Mouse (Mus musculus) embryonic facial prominence, embryonic 14.5 days (tissue): Measurements from ENCODE around the gene Obsl1. TPM values are rescaled to one million over a fixed set of nuclear protein-coding genes. Genes with fewer than 3 reads are reported as not detected.

ENCODE experiments used
- ATAC-seq: fragments of 200-750 bp; cut with Nextera tagmentation; 2 replicates; pipeline ENCODE4 v1.8.0; 2017; ENCODE audit warnings: low read depth, moderate number of reproducible peaks, moderate TSS enrichment
- DNase-seq: peaks from one replicate; pipeline ENCODE4 v3.0.0-alpha.2; 2015; ENCODE audit warnings: low spot score
- H3K27ac ChIP-seq: fragments of 300-500 bp; sonication (generic); replicated peaks from 2 replicates; pipeline ENCODE4 v1.5.1; 2014; ENCODE audit warnings: low read depth, mild to moderate bottlenecking, low read length, moderate library complexity
- H3K27me3 ChIP-seq: fragments of 300-500 bp; sonication (generic); replicated peaks from 2 replicates; pipeline ENCODE4 v1.6.1; 2014; ENCODE audit warnings: low read length; ENCODE audit not compliant: control insufficient read depth, insufficient read depth
- H3K36me3 ChIP-seq: fragments of 300-500 bp; sonication (generic); 2 replicates; pipeline ENCODE4 v1.6.1; 2014; ENCODE audit warnings: low read length, mixed read lengths; ENCODE audit not compliant: control insufficient read depth, insufficient read depth
- H3K4me1 ChIP-seq: fragments of 300-500 bp; sonication (generic); 2 replicates; pipeline ENCODE4 v1.6.1; 2014; ENCODE audit warnings: antibody characterized with exemption, low read length; ENCODE audit not compliant: control insufficient read depth, insufficient read depth
- H3K4me2 ChIP-seq: fragments of 300-500 bp; sonication (generic); 2 replicates; pipeline ENCODE4 v1.6.1; 2014; ENCODE audit warnings: low read depth, mild to moderate bottlenecking, low read length, moderate library complexity, mixed read lengths
- H3K4me3 ChIP-seq: fragments of 300-500 bp; sonication (generic); 2 replicates; pipeline ENCODE4 v1.5.1; 2014; ENCODE audit warnings: low read depth, mild to moderate bottlenecking, low read length
- H3K9ac ChIP-seq: fragments of 300-500 bp; sonication (generic); 2 replicates; pipeline ENCODE4 v1.6.1; 2014; ENCODE audit warnings: low read depth, mild to moderate bottlenecking, low read length, moderate library complexity, mixed read lengths
- H3K9me3 ChIP-seq: fragments of 300-500 bp; sonication (generic); 2 replicates; pipeline ENCODE4 v1.6.1; 2016; ENCODE audit warnings: low read length; ENCODE audit not compliant: control insufficient read depth
- WGBS: fragments of 180-500 bp; shearing (Covaris S2); extraction: QIAGEN DNeasy Blood & Tissue Kit; methylation state at CpG from one replicate; pipeline ENCODE4 v1.1.7; 2014; 5-methylcytosine and 5-hydroxymethylcytosine counted together
- polyA plus RNA-seq: library from polyadenylated mRNA; unstranded; fragments of >200 nt; fragmentation: Nextera tagmentation; extraction: Ambion mirVana; gene quantifications from 2 replicates; pipeline ENCODE4 v1.2.1, GENCODE M21; 2014

Obsl1 gene
- polyA plus RNA-seq, 1 experiment from 2014 or later = 98.7 TPM

GRCm38 (mm10) chr1:75457710-75458024 is 48.6 kb downstream of the Obsl1 start:
- WGBS = 4% methylated on average over 7 of the region's 10 CpGs
- no peak for ATAC-seq
- Histone ChIP-seq H3K27me3 (peaks cover 33% of the 10 kb centered on the region), H3K4me2 (peak overlapping the region; percentile 50), H3K4me3 (no peak overlapping the region), H3K27ac (no peak overlapping the region), H3K4me1 (peaks cover 16% of the 10 kb centered on the region), H3K36me3 (no peaks in the 10 kb centered on the region), H3K9ac (no peak overlapping the region), H3K9me3 (no peaks in the 10 kb centered on the region)
- DNase-seq = no peak

- Histone ChIP-seq H3K9ac (no peak overlapping the region), H3K27ac (no peak overlapping the region), H3K27me3 (peaks cover 40% of the 10 kb centered on the region), H3K4me3 (no peak overlapping the region), H3K4me2 (no peak overlapping the region), H3K4me1 (peaks cover 16% of the 10 kb centered on the region), H3K9me3 (no peaks in the 10 kb centered on the region), H3K36me3 (no peaks in the 10 kb centered on the region)
- 13% methylated on average over 14 of the region's 14 CpGs for WGBS
- DNase-seq (no peak), ATAC-seq (no peak)
Observed at GRCm38 (mm10) chr1:75456746-75457564, 49.3 kb downstream of the Obsl1 start.

GRCm38 (mm10) chr1:75455948-75456347 is 50.3 kb downstream of the Obsl1 start:
- 38% methylated on average over 5 of the region's 5 CpGs for WGBS
- H3K4me3 ChIP-seq = no peak overlapping the region
- H3K4me2 ChIP-seq = no peak overlapping the region
- H3K9ac ChIP-seq = no peak overlapping the region
- no peak overlapping the region for H3K27ac ChIP-seq
- no peaks in the 10 kb centered on the region for H3K36me3 ChIP-seq
- H3K9me3 ChIP-seq = no peaks in the 10 kb centered on the region
- ATAC-seq (no peak), DNase-seq (no peak)
- H3K27me3 ChIP-seq = peaks cover 51% of the 10 kb centered on the region
- peaks cover 16% of the 10 kb centered on the region for H3K4me1 ChIP-seq

GRCm38 (mm10) chr1:75455433-75455832 is 50.8 kb downstream of the Obsl1 start:
- no peak overlapping the region for H3K4me3 ChIP-seq
- H3K4me2 ChIP-seq = no peak overlapping the region
- H3K4me1 ChIP-seq = peaks cover 20% of the 10 kb centered on the region
- DNase-seq (no peak), ATAC-seq (no peak)
- peaks cover 56% of the 10 kb centered on the region for H3K27me3 ChIP-seq
- H3K27ac ChIP-seq = no peak overlapping the region
- H3K9ac ChIP-seq = no peak overlapping the region
- WGBS = 66% methylated on average over 3 of the region's 3 CpGs
- no peaks in the 10 kb centered on the region for H3K9me3 ChIP-seq
- no peaks in the 10 kb centered on the region for H3K36me3 ChIP-seq

- H3K36me3 ChIP-seq = no peaks in the 10 kb centered on the region
- H3K4me3 ChIP-seq = no peak overlapping the region
- DNase-seq (no peak), ATAC-seq (no peak)
- no peak overlapping the region for H3K4me2 ChIP-seq
- no peak overlapping the region for H3K9ac ChIP-seq
- H3K4me1 ChIP-seq = peaks cover 37% of the 10 kb centered on the region
- no peaks in the 10 kb centered on the region for H3K9me3 ChIP-seq
- no peak overlapping the region for H3K27ac ChIP-seq
- peaks cover 69% of the 10 kb centered on the region for H3K27me3 ChIP-seq
- 65% methylated on average over 5 of the region's 5 CpGs for WGBS
Observed at GRCm38 (mm10) chr1:75451900-75452299, 54.4 kb downstream of the Obsl1 start.

- H3K27ac ChIP-seq = no peak within 1 kb of the TSS
- ATAC-seq (no peak), DNase-seq (peak; percentile 36)
- peak within 1 kb of the TSS; percentile 61 for H3K4me2 ChIP-seq
- H3K9ac ChIP-seq = peak within 1 kb of the TSS; percentile 38
- WGBS = 2% methylated on average over 26 of the region's 35 CpGs
- H3K9me3 ChIP-seq = no peaks in the 10 kb centered on the region
- peak within 1 kb of the TSS; percentile 31 for H3K4me3 ChIP-seq
- H3K36me3 ChIP-seq = no peaks in the 10 kb centered on the region
- H3K4me1 ChIP-seq = peaks cover 41% of the 10 kb centered on the region
- peaks cover 73% of the 10 kb centered on the region for H3K27me3 ChIP-seq
Observed at GRCm38 (mm10) chr1:75450314-75451005, 55.8 kb downstream of the Obsl1 start, which contains the start of gene Asic4. TSS of gene Asic4 (plus strand) at chr1:75450436.

- peaks cover 50% of the 10 kb centered on the region for H3K4me1 ChIP-seq
Observed at GRCm38 (mm10) chr1:75449377-75450135, 56.7 kb downstream of the Obsl1 start.

GRCm38 (mm10) chr1:75448937-75449336 is 57.3 kb downstream of the Obsl1 start:
- Histone ChIP-seq H3K4me3 (no peak overlapping the region), H3K27me3 (peaks cover 74% of the 10 kb centered on the region), H3K4me2 (peak overlapping the region; percentile 19; the same call in 1 of the 2 replicates), H3K9ac (no peak overlapping the region), H3K9me3 (no peaks in the 10 kb centered on the region), H3K36me3 (no peaks in the 10 kb centered on the region), H3K4me1 (peaks cover 51% of the 10 kb centered on the region), H3K27ac (no peak overlapping the region)
- WGBS = 0% methylated on average over 8 of the region's 14 CpGs
- DNase-seq (peak; percentile 37), ATAC-seq (no peak)

More at GRCm38 (mm10) chr1:75449377-75450135, 56.7 kb downstream of the Obsl1 start:
- peaks cover 73% of the 10 kb centered on the region for H3K27me3 ChIP-seq
- no peak overlapping the region for H3K27ac ChIP-seq
- H3K4me3 ChIP-seq = peak overlapping the region; percentile 31; the same call in 1 of the 2 replicates
- peak overlapping the region; percentile 61 for H3K4me2 ChIP-seq
- no peak for ATAC-seq
- H3K9ac ChIP-seq = peak overlapping the region; percentile 38
- DNase-seq = no peak
- WGBS = 14% methylated on average over 8 of the region's 8 CpGs
- H3K9me3 ChIP-seq = no peaks in the 10 kb centered on the region
- H3K36me3 ChIP-seq = no peaks in the 10 kb centered on the region
